Mouse (Mus musculus): ENCODE results near the gene Tnfsf13. TPM values are rescaled to one million over a fixed set of nuclear protein-coding genes. Genes with fewer than 3 reads are reported as not detected.
"Not testable (repeated sequence)": the region's sequence is repeated elsewhere in the genome, so short reads cannot be mapped to it uniquely, and the experiment has no call there.

Gene Tnfsf13
- polyA plus RNA-seq, 1 experiment = 5.3 TPM

DNA sequence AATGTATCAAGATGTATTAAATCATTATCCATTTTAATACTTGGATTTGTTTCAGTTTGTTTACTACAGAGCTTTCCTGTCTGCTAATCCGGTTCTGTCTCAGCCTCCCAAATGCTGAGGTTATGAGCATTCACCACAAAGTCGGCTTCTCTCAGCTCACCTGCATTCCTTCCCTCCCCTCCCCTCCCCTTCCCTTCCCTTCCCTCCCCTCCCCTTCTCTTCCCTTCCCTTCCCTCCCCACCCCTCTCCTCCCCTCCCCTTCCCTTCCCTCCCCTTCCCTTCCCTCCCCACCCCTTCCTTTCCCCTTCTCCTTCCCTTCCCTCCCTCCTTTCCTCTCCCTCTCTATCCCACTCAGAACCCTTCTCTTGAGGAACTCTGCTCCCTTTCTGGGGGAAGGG lies 19.0 kb upstream of the Tnfsf13 start:
- no peak for DNase-seq (ENCODE audit: extremely low spot score in 1 of 2, low spot score in 1 of 2)

GRCm38 (mm10) chr11:69703814-69704612 lies 18.4 kb upstream of the Tnfsf13 start:
- no peak for DNase-seq (ENCODE audit: extremely low spot score in 1 of 2, low spot score in 1 of 2)

GRCm38 (mm10) chr11:69703381-69703780 lies 17.8 kb upstream of the Tnfsf13 start:
- DNase-seq (ENCODE audit: extremely low spot score in 1 of 2, low spot score in 1 of 2) = not testable (repeated sequence)

- not testable (repeated sequence) for DNase-seq (ENCODE audit: extremely low spot score in 1 of 2, low spot score in 1 of 2)
Observed at GRCm38 (mm10) chr11:69702886-69703285, 17.3 kb upstream of the Tnfsf13 start.

GRCm38 (mm10) chr11:69699595-69699994 lies 14.0 kb upstream of the Tnfsf13 start:
- no peak for DNase-seq (ENCODE audit: extremely low spot score in 1 of 2, low spot score in 1 of 2)

GRCm38 (mm10) chr11:69698574-69698973 lies 13.0 kb upstream of the Tnfsf13 start:
- DNase-seq (ENCODE audit: extremely low spot score in 1 of 2, low spot score in 1 of 2) = no peak

GRCm38 (mm10) chr11:69697396-69697795 lies 11.8 kb upstream of the Tnfsf13 start:
- no peak for DNase-seq (ENCODE audit: extremely low spot score in 1 of 2, low spot score in 1 of 2)

DNA sequence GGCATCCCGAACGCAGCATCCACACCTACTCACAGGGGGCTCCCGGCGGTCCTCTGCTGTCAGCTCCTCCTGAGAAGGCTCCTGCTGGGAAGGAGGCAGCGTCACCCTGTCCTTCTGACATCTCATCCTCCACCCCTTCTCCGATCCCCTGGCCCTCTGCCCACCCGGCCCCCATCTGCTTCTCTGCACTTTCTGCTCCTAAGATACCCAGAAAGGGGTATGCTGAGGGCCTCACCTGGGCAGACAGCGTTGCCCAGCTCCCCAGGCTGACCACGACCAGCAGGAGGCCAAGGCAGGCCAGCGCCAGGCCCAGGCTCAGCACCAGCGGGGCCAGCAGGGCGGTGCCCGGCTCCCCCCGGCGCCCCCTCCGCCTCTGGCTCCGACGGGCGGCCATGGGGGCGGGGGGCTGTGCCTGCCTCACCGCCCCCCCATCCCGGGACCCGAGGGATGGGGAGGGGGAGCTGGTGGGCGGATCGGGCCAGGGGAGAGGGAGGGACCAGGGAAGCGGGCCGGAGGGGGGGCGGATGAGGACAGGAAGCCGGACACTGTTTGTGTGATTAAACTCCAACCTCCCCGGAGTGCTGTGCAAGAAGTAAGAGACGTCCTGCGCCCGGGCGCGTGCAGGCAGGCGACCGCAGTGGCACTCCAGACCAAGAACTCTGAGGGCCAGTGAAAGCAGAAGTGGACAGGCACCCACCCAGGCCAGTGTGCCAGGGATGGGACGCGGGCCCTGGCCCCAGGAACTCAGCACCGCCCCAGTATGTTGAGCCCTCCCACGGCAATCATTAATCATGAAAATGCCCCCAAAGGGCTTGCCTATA lies 10.0 kb upstream of the Tnfsf13 start, which contains the start of the genes Tnfsf12 and Tnfsfm13:
Gene Tnfsf12 (minus strand): TSS at position 489 of the 821 bp plus-strand sequence.
Gene Tnfsfm13 (minus strand): TSS at position 738 of the 821 bp plus-strand sequence.
- peak in 1 of 2 experiments; percentile 20 for DNase-seq (ENCODE audit: extremely low spot score in 1 of 2, low spot score in 1 of 2)

DNA sequence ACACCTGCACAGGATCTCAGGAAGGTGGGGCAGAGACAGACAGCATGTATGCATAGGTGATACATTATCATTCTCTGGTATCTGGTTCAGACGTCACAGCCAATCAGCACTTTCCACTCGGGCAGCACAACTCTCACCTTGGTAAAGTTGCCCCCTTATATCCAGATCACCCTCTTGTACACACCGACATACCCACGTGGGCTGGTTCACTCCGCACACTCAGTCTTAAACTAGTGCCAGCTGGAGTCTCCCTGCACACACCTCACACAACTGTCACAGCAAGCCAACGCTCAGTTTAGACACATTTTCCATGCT lies 9.4 kb upstream of the Tnfsf13 start:
- DNase-seq (ENCODE audit: extremely low spot score in 1 of 2, low spot score in 1 of 2) = peak in 1 of 2 experiments; percentile 67

DNA sequence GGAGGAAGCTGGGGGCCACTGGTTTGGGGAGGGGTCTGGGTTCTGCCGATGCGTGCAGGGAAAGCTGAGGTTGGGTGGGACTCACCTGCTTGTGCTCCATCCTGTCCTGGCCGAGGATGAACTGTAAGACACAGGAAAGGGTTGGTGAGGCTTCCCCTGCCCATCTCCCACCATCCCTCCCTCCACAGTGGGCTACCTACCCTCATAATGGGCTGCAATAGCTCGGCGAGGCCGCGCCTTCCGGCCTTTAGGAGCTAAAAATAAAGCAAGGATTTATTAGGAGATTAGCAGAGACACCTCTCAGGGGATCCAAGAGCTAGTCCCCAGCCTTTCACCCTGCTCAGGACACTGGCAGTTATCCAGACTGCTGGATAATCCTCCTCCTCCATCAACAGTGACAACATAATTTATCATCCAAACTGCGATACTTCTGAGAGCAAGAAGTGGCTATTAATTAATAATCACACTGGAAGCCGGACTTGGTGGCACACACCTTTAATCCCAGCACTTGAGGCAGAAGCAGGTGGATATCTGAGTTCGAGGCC lies 7.9 kb upstream of the Tnfsf13 start:
- DNase-seq (ENCODE audit: extremely low spot score in 1 of 2, low spot score in 1 of 2) = no peak

- no peak for DNase-seq (ENCODE audit: extremely low spot score in 1 of 2, low spot score in 1 of 2)
Observed at GRCm38 (mm10) chr11:69692863-69693262, 7.3 kb upstream of the Tnfsf13 start.

- DNase-seq (ENCODE audit: extremely low spot score in 1 of 2, low spot score in 1 of 2) = no peak
Observed at GRCm38 (mm10) chr11:69692196-69692811, 6.7 kb upstream of the Tnfsf13 start.

- DNase-seq (ENCODE audit: extremely low spot score in 1 of 2, low spot score in 1 of 2) = no peak
Observed at GRCm38 (mm10) chr11:69689891-69690290, 4.3 kb upstream of the Tnfsf13 start.

- no peak for DNase-seq (ENCODE audit: extremely low spot score in 1 of 2, low spot score in 1 of 2)
Observed at GRCm38 (mm10) chr11:69687061-69687460, 1.5 kb upstream of the Tnfsf13 start.

DNA sequence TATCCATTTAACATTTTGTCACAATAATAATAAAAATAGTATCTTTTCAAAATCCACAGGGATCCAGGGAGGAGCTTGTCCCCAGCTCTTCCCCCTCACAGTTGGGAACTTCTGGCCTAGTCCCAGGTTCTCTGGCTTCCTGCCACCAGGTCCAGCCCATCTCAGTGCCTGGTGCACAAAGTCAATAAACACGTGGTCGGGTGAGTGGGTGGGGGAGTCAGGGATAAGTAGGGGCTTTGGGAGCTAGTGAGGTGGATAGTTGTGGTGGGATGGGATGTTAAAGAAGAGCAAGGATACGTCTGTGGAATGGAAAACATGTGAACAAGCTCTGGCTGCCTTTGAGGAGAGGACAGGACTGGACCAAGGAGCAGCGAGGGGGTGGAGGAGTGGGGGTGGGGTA lies 793 bp upstream of the Tnfsf13 start:
- no peak for DNase-seq (ENCODE audit: extremely low spot score in 1 of 2, low spot score in 1 of 2)

GRCm38 (mm10) chr11:69684936-69685335 lies 648 bp downstream of the Tnfsf13 start:
- no peak for DNase-seq (ENCODE audit: extremely low spot score in 1 of 2, low spot score in 1 of 2)

- DNase-seq (ENCODE audit: extremely low spot score in 1 of 2, low spot score in 1 of 2) = no peak
Observed at GRCm38 (mm10) chr11:69684128-69684745, 1.3 kb downstream of the Tnfsf13 start.

DNA sequence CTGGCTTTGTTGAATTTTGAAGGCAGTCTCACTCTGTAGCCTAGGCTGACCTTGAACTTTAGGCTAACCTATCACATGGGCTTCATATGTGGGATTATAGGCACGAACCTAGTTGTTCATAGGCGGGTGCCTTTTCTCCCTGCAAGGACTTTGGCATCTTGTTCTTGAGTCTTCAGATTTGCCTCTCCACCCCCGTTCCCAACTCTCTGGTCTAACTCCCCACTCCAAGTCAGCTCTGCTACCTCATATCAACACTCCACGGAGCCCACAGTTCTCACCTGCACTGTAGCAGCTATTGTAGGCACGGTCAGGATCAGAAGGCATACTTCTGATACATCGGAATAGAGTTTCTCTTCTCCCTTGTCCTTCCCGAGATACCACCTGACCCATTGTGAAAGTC lies 2.0 kb downstream of the Tnfsf13 start:
- DNase-seq (ENCODE audit: extremely low spot score in 1 of 2, low spot score in 1 of 2) = no peak

DNA sequence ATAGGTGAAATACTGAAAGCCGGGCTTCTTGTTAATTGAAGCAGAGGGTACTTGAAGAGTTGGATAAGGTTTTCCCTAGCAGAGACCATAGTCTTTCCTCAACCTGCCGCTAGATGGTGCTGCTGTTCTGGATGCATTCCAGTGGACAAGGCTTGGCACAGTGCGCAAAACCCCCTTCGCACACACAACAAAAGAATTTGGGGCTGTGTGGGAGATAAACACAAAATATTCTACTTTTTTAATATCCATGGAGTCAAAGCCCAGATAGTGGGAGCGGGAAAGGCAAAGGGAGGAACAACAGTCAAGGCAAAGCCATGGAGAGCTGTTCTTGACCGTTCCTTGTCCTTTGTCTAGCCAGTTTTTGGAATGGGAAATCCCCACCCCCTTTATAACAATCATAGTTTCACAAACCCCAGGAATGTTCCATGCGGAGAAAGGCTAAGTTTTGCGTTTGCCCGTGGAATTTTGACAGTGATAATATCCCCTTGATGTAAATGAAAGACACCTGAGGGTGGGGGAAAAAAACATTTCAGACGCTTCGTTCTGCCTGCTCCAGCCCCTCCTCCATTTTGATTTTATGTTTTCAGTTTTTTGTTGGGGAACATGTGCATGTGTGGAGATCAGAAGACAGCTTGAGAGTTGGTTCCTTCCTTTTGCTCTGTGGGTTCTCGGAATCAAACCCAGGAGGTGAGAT lies 2.6 kb downstream of the Tnfsf13 start:
- DNase-seq (ENCODE audit: extremely low spot score in 1 of 2, low spot score in 1 of 2) = peak in 1 of 2 experiments; percentile 96
